Mouse (Mus musculus) megakaryocyte-erythroid progenitor cell, adult 5-6 weeks (primary cell): ENCODE data around the gene Fam217a. TPM values are rescaled to one million over a fixed set of nuclear protein-coding genes. Genes with fewer than 3 reads are reported as not detected.
"Not testable (repeated sequence)": the region's sequence is repeated elsewhere in the genome, so short reads cannot be mapped to it uniquely, and the experiment has no call there.

Source experiments
- ATAC-seq: replicated peaks from 2 replicates; pipeline ENCODE4 v1.8.0; 2016; ENCODE audit warnings: mild to moderate bottlenecking, inconsistent platforms; ENCODE audit not compliant: severe bottlenecking, poor library complexity, low FRiP score, low TSS enrichment
- total RNA-seq, 2 experiments: library from RNA; stranded (forward) in 1 of 2; stranded (reverse) in 1 of 2; fragments of 200-1000, 215-1000 nt in 1 of 2; fragments of >200 nt in 1 of 2; fragmentation: Nextera tagmentation in 1 of 2; gene quantifications; 2 replicates each; pipeline ENCODE4 v1.2.3; 2014 to 2017

Fam217a gene
- total RNA-seq (2014; fragmentation: Nextera tagmentation) (0.77 TPM in 1 of 2 replicates, not detected in the other), total RNA-seq (2017) (not detected in 2 replicates)

- no peak for ATAC-seq
Observed at GRCm38 (mm10) chr13:34924210-34924609, at the start of gene Fam217a, which contains the start of gene 4933417A18Rik. Gene Fam217a, minus strand, starts transcription at chr13:34924310. Gene 4933417A18Rik, plus strand, starts transcription at chr13:34924409.

DNA sequence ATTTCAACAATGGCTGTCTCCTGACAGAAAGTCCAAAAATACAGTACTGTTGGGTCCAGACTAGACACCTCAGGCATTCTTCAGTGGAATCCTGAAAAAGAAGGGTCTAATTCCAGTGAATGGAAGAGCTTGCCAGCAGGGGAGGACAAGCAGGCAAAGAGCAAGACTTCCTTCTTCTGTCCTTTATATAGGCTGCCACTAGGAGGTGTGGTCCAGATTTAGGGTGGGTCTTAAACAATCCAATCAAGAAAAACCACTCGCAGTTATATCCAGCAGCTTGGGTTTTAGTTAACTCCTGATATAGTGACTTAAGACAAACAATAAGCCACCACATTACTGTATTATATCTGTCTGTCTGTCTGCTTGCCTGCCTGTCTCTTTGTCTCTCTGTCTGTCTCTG lies 49.7 kb upstream of the Fam217a start:
- ATAC-seq: peak; percentile 75

DNA sequence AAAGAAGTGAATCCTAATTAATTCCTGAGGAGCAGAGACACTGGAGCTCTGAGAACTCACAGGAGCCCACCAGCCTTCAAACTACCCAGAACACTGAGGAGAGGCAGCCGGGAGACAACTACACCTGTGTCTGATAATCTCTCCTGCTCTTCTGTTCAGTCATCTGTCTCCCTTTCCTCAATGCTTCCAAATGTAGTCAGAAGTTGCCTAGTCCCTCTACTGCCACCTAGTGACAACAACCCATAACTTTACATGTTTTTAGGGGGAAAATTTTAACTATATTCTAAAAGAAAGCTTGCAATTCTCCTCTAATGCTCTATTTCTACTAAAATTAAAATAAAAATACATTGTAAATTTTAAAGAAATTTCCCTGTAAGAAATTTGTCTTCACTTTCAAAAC lies 49.0 kb upstream of the Fam217a start:
- peak; percentile 67 for ATAC-seq

GRCm38 (mm10) chr13:34972456-34972855 lies 48.3 kb upstream of the Fam217a start:
- not testable (repeated sequence) for ATAC-seq

DNA sequence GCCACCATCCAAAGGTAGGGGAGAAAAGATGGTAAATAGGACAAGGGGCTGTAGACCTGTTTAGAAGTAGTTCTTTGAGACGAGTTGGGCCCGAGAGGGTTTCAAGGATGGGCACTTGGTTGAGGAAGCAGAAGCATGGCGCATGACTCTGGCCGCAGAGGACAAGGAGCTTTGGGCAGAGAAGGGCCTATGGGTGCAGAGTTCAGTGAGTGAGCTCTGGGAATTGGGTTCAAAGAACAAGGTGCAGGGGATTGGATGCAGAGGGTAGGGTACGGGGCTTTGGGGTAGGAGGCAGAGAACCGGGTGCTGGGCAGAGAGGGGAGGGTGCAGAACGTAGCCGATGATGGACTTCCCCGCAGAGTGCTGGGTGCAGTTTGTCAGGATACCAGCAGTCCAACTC lies 41.5 kb upstream of the Fam217a start:
- ATAC-seq: not testable (repeated sequence)

- no peak for ATAC-seq
Observed at GRCm38 (mm10) chr13:34964866-34965265, 40.8 kb upstream of the Fam217a start.

DNA sequence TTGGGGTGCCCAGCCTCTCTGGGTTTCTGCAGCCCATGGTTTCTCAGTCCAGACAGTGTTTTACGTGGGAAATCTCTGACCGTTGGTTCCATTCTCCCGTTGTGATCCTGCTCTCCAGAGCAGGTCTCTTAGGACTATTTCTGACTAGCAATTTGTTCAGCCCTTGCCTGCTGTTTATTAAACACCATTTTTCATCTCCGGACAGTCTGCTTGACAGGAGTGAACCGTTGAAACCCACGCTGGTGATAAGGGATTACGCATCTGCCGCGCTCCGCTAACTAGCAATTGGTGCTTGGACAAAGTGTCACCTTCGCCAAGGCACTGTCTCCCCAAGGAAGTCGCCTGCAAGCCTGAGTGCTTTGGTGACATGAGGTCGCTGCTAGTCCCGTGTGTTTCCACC lies 40.3 kb upstream of the Fam217a start:
- ATAC-seq: peak; percentile 70; the same call in 1 of the 2 replicates

DNA sequence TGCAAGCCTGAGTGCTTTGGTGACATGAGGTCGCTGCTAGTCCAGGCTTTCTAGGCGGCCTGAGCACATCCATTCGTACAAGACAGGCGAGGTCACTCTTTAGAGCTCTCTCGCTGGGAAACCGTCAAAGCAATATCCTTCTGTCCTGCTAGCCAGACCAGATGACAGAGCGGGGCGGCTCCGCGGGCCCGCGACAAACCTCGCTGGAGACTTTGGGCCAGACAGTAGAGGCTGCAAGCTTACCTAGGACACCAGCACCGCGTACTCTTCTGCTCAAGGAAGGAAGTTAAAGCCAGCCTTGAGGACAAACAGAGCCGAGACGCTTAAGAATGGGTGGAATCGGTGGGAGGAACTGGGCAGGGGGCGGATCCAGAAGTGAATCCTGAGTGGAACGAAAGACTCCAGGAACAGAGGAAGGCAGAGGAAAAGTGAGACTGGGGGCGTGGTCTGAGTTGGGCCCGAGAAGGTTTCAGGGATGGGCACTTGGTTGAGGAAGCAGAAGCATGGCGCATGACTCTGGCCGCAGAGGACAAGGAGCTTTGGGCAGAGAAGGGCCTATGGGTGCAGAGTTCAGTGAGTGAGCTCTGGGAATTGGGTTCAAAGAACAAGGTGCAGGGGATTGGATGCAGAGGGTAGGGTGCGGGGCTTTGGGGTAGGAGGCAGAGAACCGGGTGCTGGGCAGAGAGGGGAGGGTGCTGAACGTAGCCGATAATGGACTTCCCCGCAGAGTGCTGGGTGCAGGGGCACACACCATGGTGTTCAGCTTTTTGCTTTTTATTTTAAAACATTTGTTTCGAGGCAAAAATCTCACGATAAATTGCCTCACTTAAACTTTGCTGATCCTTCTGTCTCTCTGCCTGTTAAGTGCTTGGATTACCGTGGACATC lies 39.6 kb upstream of the Fam217a start, which contains the start of gene Eci3:
Gene Eci3 (minus strand): TSS at position 300 of the 887 bp plus-strand sequence.
- ATAC-seq: peak; percentile 52; the same call in 1 of the 2 replicates

GRCm38 (mm10) chr13:34960996-34961770 lies 37.1 kb upstream of the Fam217a start:
- ATAC-seq: no peak

GRCm38 (mm10) chr13:34958158-34958557 lies 34.0 kb upstream of the Fam217a start:
- not testable (repeated sequence) for ATAC-seq

DNA sequence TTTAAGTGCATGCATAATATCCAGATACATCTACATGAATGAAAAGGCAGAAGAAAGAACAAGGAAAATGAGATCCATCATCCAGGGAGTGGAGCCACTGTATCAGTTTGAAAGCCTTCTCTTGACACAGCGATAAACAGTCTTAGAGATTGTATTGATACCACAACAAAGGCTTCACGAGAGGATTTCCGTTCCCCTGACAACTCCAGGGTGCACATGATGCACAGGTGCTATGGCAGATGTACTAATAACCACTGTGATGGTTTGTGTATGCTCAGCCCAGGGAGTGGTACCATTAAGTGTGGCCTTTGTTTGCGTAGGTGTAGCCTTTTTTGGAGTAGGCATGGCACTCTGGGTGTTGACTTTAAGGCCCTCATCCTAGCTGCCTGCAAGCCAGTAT lies 32.8 kb upstream of the Fam217a start:
- no peak for ATAC-seq

DNA sequence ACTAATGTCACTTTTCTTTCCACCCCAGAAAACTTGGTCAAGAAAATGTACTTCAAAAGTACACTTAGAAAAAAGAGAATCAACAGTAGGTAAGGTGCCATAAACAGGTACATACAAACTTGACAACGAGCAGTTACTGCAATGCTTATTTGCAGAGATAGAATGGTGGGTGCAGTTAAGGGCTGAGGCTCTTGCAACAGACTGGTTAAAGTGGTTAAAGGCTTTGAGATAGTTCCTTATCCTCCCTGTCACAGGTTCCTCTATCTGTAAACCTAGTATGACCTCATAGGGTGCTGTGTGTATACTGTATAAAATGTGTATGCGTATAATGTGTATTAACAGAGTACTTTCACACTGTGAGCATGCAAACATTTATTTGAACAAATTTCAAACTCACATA lies 27.3 kb upstream of the Fam217a start:
- peak; percentile 94 for ATAC-seq

- no peak for ATAC-seq
Observed at GRCm38 (mm10) chr13:34942370-34942769, 18.3 kb upstream of the Fam217a start.

DNA sequence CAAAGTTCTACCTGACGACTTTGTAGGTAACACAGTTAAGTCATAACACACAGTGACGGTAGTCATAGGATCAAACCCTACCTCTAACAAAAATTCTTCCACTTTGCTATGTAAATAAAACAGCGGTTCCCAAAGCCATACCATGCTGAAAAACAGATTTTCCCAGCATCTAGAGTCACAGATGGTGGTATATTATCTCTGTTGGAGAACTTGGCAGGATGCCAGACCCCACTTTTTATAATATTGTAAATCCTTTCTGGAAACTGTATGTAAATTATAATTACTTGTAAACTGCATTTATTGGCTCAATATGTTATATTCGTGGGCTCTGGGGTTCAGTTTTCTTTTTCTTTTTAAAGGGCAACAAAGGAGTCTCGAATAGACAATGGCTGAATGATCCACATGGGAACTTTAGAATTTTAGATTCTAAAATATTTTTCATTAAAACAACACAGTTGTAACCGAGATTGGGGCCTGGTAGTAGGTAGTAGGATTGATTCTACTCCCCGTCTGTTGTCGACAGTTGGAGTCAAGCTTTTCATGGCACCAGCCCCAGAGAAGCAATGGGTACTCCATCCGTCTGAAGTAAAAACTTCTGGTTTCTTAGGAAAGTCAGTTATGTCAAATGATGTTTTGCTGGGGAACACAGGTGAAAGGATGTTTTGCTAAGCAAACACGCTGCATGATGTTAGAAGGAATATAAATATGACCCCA lies 11.0 kb upstream of the Fam217a start:
- ATAC-seq: no peak

DNA sequence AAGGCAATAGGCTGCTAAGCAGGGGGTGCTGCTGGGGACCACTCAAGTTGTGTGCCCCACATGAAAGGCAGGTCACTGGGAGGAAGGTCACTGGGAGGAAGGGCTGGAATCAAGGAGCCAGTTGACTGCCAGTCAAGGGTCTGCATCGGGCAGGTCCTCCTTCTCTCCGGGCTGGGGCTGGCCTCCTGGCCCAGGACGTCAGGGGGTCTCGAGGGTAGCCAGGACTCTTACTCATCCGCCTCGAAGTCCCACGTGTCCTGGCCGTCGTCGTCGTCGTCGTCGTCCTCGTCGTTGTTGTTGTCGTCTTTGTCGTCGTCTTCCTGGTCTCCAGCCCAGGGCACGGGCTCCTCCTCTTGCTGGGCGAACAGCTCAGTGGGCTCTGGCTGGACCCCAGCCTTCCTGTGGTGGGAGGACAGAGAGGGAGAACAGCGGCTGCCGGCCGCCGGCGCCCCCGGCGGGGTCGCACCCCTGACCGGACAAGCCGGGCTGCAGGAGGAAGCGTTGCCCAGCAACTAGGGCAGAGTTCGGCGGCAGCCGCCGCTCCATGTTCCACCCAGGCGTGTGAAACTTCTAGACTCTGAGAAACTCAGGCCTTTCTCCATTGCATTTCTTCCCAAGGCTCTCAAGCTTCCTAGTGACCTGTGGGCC lies 7.5 kb downstream of the Fam217a start:
- no peak for ATAC-seq

- no peak for ATAC-seq
Observed at GRCm38 (mm10) chr13:34914614-34915013, 9.5 kb downstream of the Fam217a start.

- no peak for ATAC-seq
Observed at GRCm38 (mm10) chr13:34892871-34893270, 31.2 kb downstream of the Fam217a start.

DNA sequence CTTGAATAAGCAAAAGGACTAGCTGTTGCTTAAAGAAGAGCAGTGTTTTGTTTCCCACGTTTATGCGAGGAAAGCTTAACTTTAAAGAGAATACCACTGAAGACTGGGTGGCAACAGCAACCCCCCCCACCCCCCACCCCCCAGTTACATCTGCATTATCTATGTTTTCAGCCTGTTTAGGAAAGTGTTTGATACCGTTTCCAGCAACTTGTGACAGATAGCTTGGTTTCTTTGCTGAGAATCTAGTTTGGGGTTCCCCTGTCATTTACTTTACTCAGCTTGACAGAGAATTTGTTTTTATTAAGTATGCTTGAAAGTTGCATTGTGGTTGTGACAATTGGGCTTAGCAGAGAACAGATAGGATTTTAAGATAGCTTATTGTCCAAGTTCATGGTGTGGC lies 47.6 kb downstream of the Fam217a start:
- ATAC-seq: 0 out of 2 replicates have a peak, but pooled peaks have one; percentile 17
